Mouse (Mus musculus) ES-Bruce4 (cell line): ENCODE measurements around the gene Rnf186. TPM values are rescaled to one million over a fixed set of nuclear protein-coding genes. Genes with fewer than 3 reads are reported as not detected.

Experiments used
- H3K27ac ChIP-seq: 2 replicates; pipeline ENCODE4 v1.5.1; 2012; ENCODE audit warnings: low read length, inconsistent platforms; ENCODE audit not compliant: insufficient read depth
- H3K27me3 ChIP-seq: 2 replicates; pipeline ENCODE4 v1.6.1; 2012; ENCODE audit warnings: mild to moderate bottlenecking, low read length, inconsistent platforms; ENCODE audit not compliant: control insufficient read depth, poor library complexity, insufficient read depth, severe bottlenecking
- H3K36me3 ChIP-seq: 2 replicates; pipeline ENCODE4 v1.6.1; 2012; ENCODE audit warnings: inconsistent platforms, mild to moderate bottlenecking, low read length, moderate library complexity; ENCODE audit not compliant: control insufficient read depth, poor library complexity, insufficient read depth, severe bottlenecking
- H3K4me1 ChIP-seq: one replicate; pipeline ENCODE4 v1.8.1; 2011; ENCODE audit warnings: low read length; ENCODE audit not compliant: control insufficient read depth, insufficient read depth
- H3K4me3 ChIP-seq: 2 replicates; pipeline ENCODE4 v1.5.1; 2011; ENCODE audit warnings: low read depth, mild to moderate bottlenecking, low read length
- H3K9ac ChIP-seq: 2 replicates; pipeline ENCODE4 v1.6.1; 2012; ENCODE audit warnings: low read depth, mild to moderate bottlenecking, inconsistent platforms; ENCODE audit not compliant: poor library complexity, severe bottlenecking
- H3K9me3 ChIP-seq: replicated peaks from 2 replicates; pipeline ENCODE4 v1.6.1; 2012; ENCODE audit warnings: mild to moderate bottlenecking, low read length, inconsistent platforms; ENCODE audit not compliant: control insufficient read depth, poor library complexity, insufficient read depth, severe bottlenecking
- CTCF ChIP-seq: IDR thresholded peaks from one replicate; pipeline ENCODE4 v1.8.1; 2011; ENCODE audit warnings: low read depth, low read length
- EP300 ChIP-seq: IDR thresholded peaks from 2 replicates; pipeline ENCODE4 v1.6.1; 2011; ENCODE audit warnings: low read depth, low read length; ENCODE audit not compliant: insufficient read depth
- POLR2A ChIP-seq: IDR thresholded peaks from one replicate; pipeline ENCODE4 v1.8.1; 2011; ENCODE audit warnings: low read length; ENCODE audit not compliant: insufficient read depth
- polyA plus RNA-seq: library from polyadenylated mRNA; stranded (reverse); fragments of >200 nt; gene quantifications from 2 replicates; pipeline ENCODE4 v1.2.4, GENCODE M21; 2011; ENCODE audit warnings: low read depth; ENCODE audit not compliant: missing spikeins, insufficient read depth, insufficient read length

The Rnf186 gene
- polyA plus RNA-seq, 1 experiment, result not detected

DNA sequence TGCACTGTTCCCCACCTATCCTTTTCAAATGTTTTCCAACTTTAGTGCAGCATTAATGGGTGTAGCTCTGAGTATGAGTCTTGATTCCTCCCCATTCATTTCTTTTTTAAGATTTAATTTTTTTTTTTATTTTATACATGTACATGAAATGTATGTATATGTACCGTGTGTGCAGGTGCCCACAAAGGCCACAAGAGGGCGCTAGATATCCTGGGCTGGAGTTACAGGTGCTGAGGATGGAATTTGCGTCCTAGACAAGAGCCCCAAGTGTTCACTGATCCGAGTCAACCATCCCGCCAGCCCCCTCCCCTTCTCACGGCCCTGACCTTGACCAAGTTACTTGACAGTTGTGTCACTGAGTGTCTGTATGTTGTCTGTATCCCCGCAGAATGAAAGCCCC is 17.8 kb downstream of the Rnf186 start:
- peaks cover 2% of the 10 kb centered on the region for H3K4me1 ChIP-seq
- H3K27ac ChIP-seq, result no peak overlapping the region
- H3K4me3 ChIP-seq, result no peak overlapping the region
- H3K9ac ChIP-seq, result no peak overlapping the region
- no peaks in the 10 kb centered on the region for H3K27me3 ChIP-seq
- no peaks in the 10 kb centered on the region for H3K36me3 ChIP-seq
- no peaks in the 10 kb centered on the region for H3K9me3 ChIP-seq
- TF ChIP-seq EP300 (no peak), POLR2A (no peak), CTCF (peak; percentile 64)

GRCm38 (mm10) chr4:138986280-138986679 is 19.4 kb downstream of the Rnf186 start:
- Histone ChIP-seq H3K4me1 (no peaks in the 10 kb centered on the region), H3K27ac (no peak overlapping the region)

DNA sequence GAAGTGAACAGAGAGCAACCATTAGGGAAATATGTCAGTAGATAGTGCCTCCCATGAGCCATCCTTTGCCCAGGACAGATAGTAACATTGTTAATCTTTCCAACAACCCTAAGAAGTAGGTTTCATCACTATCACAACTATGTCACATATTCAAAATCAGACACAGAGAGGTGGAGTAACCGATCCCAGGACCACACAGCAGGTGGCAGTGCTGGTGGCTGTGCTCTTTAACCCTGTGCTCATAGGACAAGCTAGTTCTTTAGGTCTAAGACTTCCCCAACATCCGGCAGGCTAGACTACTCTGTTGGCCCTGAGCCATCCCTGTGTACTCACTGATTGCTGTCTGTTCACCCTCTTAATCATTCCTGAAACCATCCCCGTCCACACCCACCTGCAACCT is 27.5 kb downstream of the Rnf186 start:
- no peak overlapping the region for H3K9ac ChIP-seq
- no peaks in the 10 kb centered on the region for H3K27me3 ChIP-seq
- H3K27ac ChIP-seq, result no peak overlapping the region
- no peaks in the 10 kb centered on the region for H3K36me3 ChIP-seq
- H3K4me3 ChIP-seq, result no peak overlapping the region
- H3K4me1 ChIP-seq, result no peaks in the 10 kb centered on the region
- no peak for TF ChIP-seq CTCF
- no peak for TF ChIP-seq POLR2A
- TF ChIP-seq EP300, result no peak
- no peaks in the 10 kb centered on the region for H3K9me3 ChIP-seq

More at GRCm38 (mm10) chr4:138986280-138986679, 19.4 kb downstream of the Rnf186 start:
- Histone ChIP-seq H3K4me3 (no peak overlapping the region), H3K36me3 (no peaks in the 10 kb centered on the region), H3K9me3 (no peaks in the 10 kb centered on the region), H3K27me3 (no peaks in the 10 kb centered on the region), H3K9ac (no peak overlapping the region)
- TF ChIP-seq POLR2A (no peak), EP300 (no peak), CTCF (no peak)

DNA sequence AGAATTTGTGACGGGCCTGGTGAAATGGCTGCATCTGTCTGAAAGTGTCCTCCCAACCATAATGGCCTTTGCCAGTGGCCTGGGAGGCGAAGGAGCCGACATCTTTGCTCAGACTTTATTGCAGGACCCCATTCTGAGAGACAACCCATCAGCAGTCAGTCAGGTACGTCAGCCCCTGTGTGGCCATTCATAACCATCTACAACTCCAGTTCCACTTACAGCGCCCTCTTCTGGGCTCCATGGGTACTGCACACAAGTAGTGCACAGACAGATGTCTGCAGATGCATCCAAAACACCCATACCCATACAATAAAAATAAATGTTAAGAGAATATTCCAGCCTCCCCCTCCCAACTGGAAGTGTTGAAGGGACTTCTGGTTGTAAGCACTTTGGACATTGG is 29.5 kb downstream of the Rnf186 start:
- Histone ChIP-seq H3K9ac (no peak overlapping the region), H3K36me3 (no peaks in the 10 kb centered on the region), H3K27me3 (no peaks in the 10 kb centered on the region), H3K4me1 (no peaks in the 10 kb centered on the region), H3K9me3 (no peaks in the 10 kb centered on the region), H3K27ac (no peak overlapping the region), H3K4me3 (no peak overlapping the region)
- TF ChIP-seq POLR2A, result no peak
- peak; percentile 55 for TF ChIP-seq CTCF

DNA sequence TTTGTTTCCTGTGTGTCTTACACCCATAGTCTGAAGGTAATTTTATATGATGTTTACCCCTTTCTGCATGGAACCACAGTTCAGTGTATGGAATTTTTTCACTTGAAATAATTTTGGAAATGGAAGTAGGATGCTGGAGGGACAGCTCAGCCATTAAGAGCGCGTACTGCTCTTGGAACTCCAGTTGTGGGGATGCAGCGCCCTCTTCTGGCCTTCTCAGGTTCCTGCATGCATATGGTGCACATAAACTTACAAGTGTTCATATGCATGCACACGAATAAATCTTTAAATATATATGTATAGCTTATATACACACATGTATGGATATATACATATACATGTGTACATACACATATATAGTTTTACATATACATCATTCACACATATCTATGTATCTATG is 30.2 kb downstream of the Rnf186 start:
- Histone ChIP-seq H3K9me3 (no peaks in the 10 kb centered on the region), H3K27me3 (no peaks in the 10 kb centered on the region), H3K36me3 (no peaks in the 10 kb centered on the region), H3K27ac (no peak overlapping the region), H3K9ac (no peak overlapping the region), H3K4me1 (no peaks in the 10 kb centered on the region), H3K4me3 (no peak overlapping the region)
- TF ChIP-seq CTCF (peak; percentile 50), POLR2A (no peak), EP300 (no peak)

- Histone ChIP-seq H3K9ac (no peak overlapping the region), H3K27ac (no peak overlapping the region), H3K9me3 (no peaks in the 10 kb centered on the region), H3K4me3 (no peak overlapping the region), H3K27me3 (no peaks in the 10 kb centered on the region), H3K36me3 (no peaks in the 10 kb centered on the region), H3K4me1 (no peaks in the 10 kb centered on the region)
- TF ChIP-seq EP300 (no peak), POLR2A (no peak), CTCF (no peak)
These were observed 31.7 kb downstream of the Rnf186 start for GRCm38 (mm10) chr4:138998611-138999010.
